Mouse (Mus musculus) embryonic facial prominence, embryonic 14.5 days (tissue): Measurements from ENCODE around the gene B430306N03Rik. TPM values are rescaled to one million over a fixed set of nuclear protein-coding genes. Genes with fewer than 3 reads are reported as not detected.
"Not testable (repeated sequence)": the region's sequence is repeated elsewhere in the genome, so short reads cannot be mapped to it uniquely, and the experiment has no call there.

Source experiments
- ATAC-seq: fragments of 200-750 bp; cut with Nextera tagmentation; 2 replicates; pipeline ENCODE4 v1.8.0; 2017; ENCODE audit warnings: low read depth, moderate number of reproducible peaks, moderate TSS enrichment
- DNase-seq: peaks from one replicate; pipeline ENCODE4 v3.0.0-alpha.2; 2015; ENCODE audit warnings: low spot score
- H3K27ac ChIP-seq: fragments of 300-500 bp; sonication (generic); replicated peaks from 2 replicates; pipeline ENCODE4 v1.5.1; 2014; ENCODE audit warnings: low read depth, mild to moderate bottlenecking, low read length, moderate library complexity
- H3K27me3 ChIP-seq: fragments of 300-500 bp; sonication (generic); replicated peaks from 2 replicates; pipeline ENCODE4 v1.6.1; 2014; ENCODE audit warnings: low read length; ENCODE audit not compliant: control insufficient read depth, insufficient read depth
- H3K36me3 ChIP-seq: fragments of 300-500 bp; sonication (generic); 2 replicates; pipeline ENCODE4 v1.6.1; 2014; ENCODE audit warnings: low read length, mixed read lengths; ENCODE audit not compliant: control insufficient read depth, insufficient read depth
- H3K4me1 ChIP-seq: fragments of 300-500 bp; sonication (generic); 2 replicates; pipeline ENCODE4 v1.6.1; 2014; ENCODE audit warnings: antibody characterized with exemption, low read length; ENCODE audit not compliant: control insufficient read depth, insufficient read depth
- H3K4me2 ChIP-seq: fragments of 300-500 bp; sonication (generic); 2 replicates; pipeline ENCODE4 v1.6.1; 2014; ENCODE audit warnings: low read depth, mild to moderate bottlenecking, low read length, moderate library complexity, mixed read lengths
- H3K4me3 ChIP-seq: fragments of 300-500 bp; sonication (generic); 2 replicates; pipeline ENCODE4 v1.5.1; 2014; ENCODE audit warnings: low read depth, mild to moderate bottlenecking, low read length
- H3K9ac ChIP-seq: fragments of 300-500 bp; sonication (generic); 2 replicates; pipeline ENCODE4 v1.6.1; 2014; ENCODE audit warnings: low read depth, mild to moderate bottlenecking, low read length, moderate library complexity, mixed read lengths
- H3K9me3 ChIP-seq: fragments of 300-500 bp; sonication (generic); 2 replicates; pipeline ENCODE4 v1.6.1; 2016; ENCODE audit warnings: low read length; ENCODE audit not compliant: control insufficient read depth
- WGBS: fragments of 180-500 bp; shearing (Covaris S2); extraction: QIAGEN DNeasy Blood & Tissue Kit; methylation state at CpG from one replicate; pipeline ENCODE4 v1.1.7; 2014; 5-methylcytosine and 5-hydroxymethylcytosine counted together
- polyA plus RNA-seq: library from polyadenylated mRNA; unstranded; fragments of >200 nt; fragmentation: Nextera tagmentation; extraction: Ambion mirVana; gene quantifications from 2 replicates; pipeline ENCODE4 v1.2.1, GENCODE M21; 2014

B430306N03Rik gene
- polyA plus RNA-seq, 1 experiment from 2014 or later = 1.0 TPM

- no peak overlapping the region for H3K4me3 ChIP-seq
- 88% methylated on average over 2 of the region's 2 CpGs for WGBS
- ATAC-seq = no peak
- no peak overlapping the region for H3K9ac ChIP-seq
- H3K4me2 ChIP-seq = no peak overlapping the region
- no peaks in the 10 kb centered on the region for H3K9me3 ChIP-seq
- H3K36me3 ChIP-seq = no peaks in the 10 kb centered on the region
- no peak overlapping the region for H3K27ac ChIP-seq
- H3K4me1 ChIP-seq = no peaks in the 10 kb centered on the region
- DNase-seq = no peak
- no peaks in the 10 kb centered on the region for H3K27me3 ChIP-seq
Measured at GRCm38 (mm10) chr17:48343065-48343464, 27.1 kb downstream of the B430306N03Rik start.

- Histone ChIP-seq H3K4me2 (no peak overlapping the region), H3K9me3 (no peaks in the 10 kb centered on the region), H3K4me3 (no peak overlapping the region), H3K9ac (no peak overlapping the region), H3K27ac (no peak overlapping the region), H3K36me3 (no peaks in the 10 kb centered on the region), H3K4me1 (no peaks in the 10 kb centered on the region), H3K27me3 (no peaks in the 10 kb centered on the region)
- WGBS = 76% methylated on average over 4 of the region's 4 CpGs
- ATAC-seq (no peak), DNase-seq (no peak)
Measured at GRCm38 (mm10) chr17:48345824-48346223, 29.9 kb downstream of the B430306N03Rik start.

- Histone ChIP-seq H3K4me3 (no peak within 1 kb of the TSS), H3K4me2 (no peak within 1 kb of the TSS), H3K36me3 (no peaks in the 10 kb centered on the region), H3K27me3 (no peaks in the 10 kb centered on the region), H3K9me3 (no peaks in the 10 kb centered on the region), H3K9ac (no peak within 1 kb of the TSS), H3K27ac (no peak within 1 kb of the TSS), H3K4me1 (no peaks in the 10 kb centered on the region)
- DNase-seq (no peak), ATAC-seq (no peak)
- 64% methylated on average over 5 of the region's 5 CpGs for WGBS
Measured at GRCm38 (mm10) chr17:48346231-48346630, 30.3 kb downstream of the B430306N03Rik start, which contains the start of gene Trem2. Trem2 (plus strand) TSS chr17:48346401.

- no peak for ATAC-seq
- no peak for DNase-seq
- no peak overlapping the region for H3K4me3 ChIP-seq
- no peaks in the 10 kb centered on the region for H3K36me3 ChIP-seq
- H3K27ac ChIP-seq = no peak overlapping the region
- no peaks in the 10 kb centered on the region for H3K4me1 ChIP-seq
- H3K9me3 ChIP-seq = no peaks in the 10 kb centered on the region
- no peak overlapping the region for H3K4me2 ChIP-seq
- H3K9ac ChIP-seq = no peak overlapping the region
- 67% methylated on average over 4 of the region's 4 CpGs for WGBS
- H3K27me3 ChIP-seq = no peaks in the 10 kb centered on the region
Measured at GRCm38 (mm10) chr17:48346834-48347233, 30.9 kb downstream of the B430306N03Rik start.

- no peaks in the 10 kb centered on the region for H3K4me1 ChIP-seq
- no peak for ATAC-seq
- no peak overlapping the region for H3K9ac ChIP-seq
- no peaks in the 10 kb centered on the region for H3K27me3 ChIP-seq
- no peaks in the 10 kb centered on the region for H3K9me3 ChIP-seq
- H3K4me3 ChIP-seq = no peak overlapping the region
- WGBS = 78% methylated on average over 2 of the region's 2 CpGs
- no peak overlapping the region for H3K4me2 ChIP-seq
- H3K27ac ChIP-seq = no peak overlapping the region
- no peak for DNase-seq
- H3K36me3 ChIP-seq = no peaks in the 10 kb centered on the region
Measured at GRCm38 (mm10) chr17:48347287-48347686, 31.3 kb downstream of the B430306N03Rik start.

GRCm38 (mm10) chr17:48350681-48351193 lies 34.8 kb downstream of the B430306N03Rik start:
- WGBS = 82% methylated on average over 5 of the region's 5 CpGs
- H3K27me3 ChIP-seq = no peaks in the 10 kb centered on the region
- H3K4me3 ChIP-seq = no peak overlapping the region
- no peak for DNase-seq
- ATAC-seq = no peak
- no peaks in the 10 kb centered on the region for H3K36me3 ChIP-seq
- no peaks in the 10 kb centered on the region for H3K4me1 ChIP-seq
- no peak overlapping the region for H3K9ac ChIP-seq
- no peak overlapping the region for H3K27ac ChIP-seq
- no peaks in the 10 kb centered on the region for H3K9me3 ChIP-seq
- H3K4me2 ChIP-seq = no peak overlapping the region

GRCm38 (mm10) chr17:48352976-48353375 lies 37.0 kb downstream of the B430306N03Rik start:
- not testable (repeated sequence) for DNase-seq, H3K27ac ChIP-seq, H3K4me1 ChIP-seq, H3K36me3 ChIP-seq, H3K4me3 ChIP-seq, H3K4me2 ChIP-seq, H3K9me3 ChIP-seq, H3K27me3 ChIP-seq, ATAC-seq, H3K9ac ChIP-seq
- 72% methylated on average over 7 of the region's 7 CpGs for WGBS

- Histone ChIP-seq H3K4me3 (no peak overlapping the region), H3K27ac (no peak overlapping the region), H3K4me1 (no peaks in the 10 kb centered on the region), H3K27me3 (no peaks in the 10 kb centered on the region), H3K9me3 (no peaks in the 10 kb centered on the region), H3K36me3 (no peaks in the 10 kb centered on the region), H3K9ac (no peak overlapping the region), H3K4me2 (no peak overlapping the region)
- ATAC-seq (no peak), DNase-seq (no peak)
- 81% methylated on average over 3 of the region's 3 CpGs for WGBS
Measured at GRCm38 (mm10) chr17:48355822-48356221, 39.9 kb downstream of the B430306N03Rik start.

- no peaks in the 10 kb centered on the region for H3K27me3 ChIP-seq
- no peak overlapping the region for H3K4me2 ChIP-seq
- 49% methylated on average over 2 of the region's 2 CpGs for WGBS
- no peak overlapping the region for H3K9ac ChIP-seq
- ATAC-seq = no peak
- H3K36me3 ChIP-seq = no peaks in the 10 kb centered on the region
- H3K4me3 ChIP-seq = no peak overlapping the region
- H3K4me1 ChIP-seq = no peaks in the 10 kb centered on the region
- no peak overlapping the region for H3K27ac ChIP-seq
- no peaks in the 10 kb centered on the region for H3K9me3 ChIP-seq
- DNase-seq = no peak
Measured at GRCm38 (mm10) chr17:48357892-48358291, 42.0 kb downstream of the B430306N03Rik start.
